Mouse (Mus musculus) megakaryocyte, embryonic 14.5 days (primary cell): ENCODE measurements around the gene Sox5.

Source experiments
- FLI1 ChIP-seq: IDR thresholded peaks from 2 replicates; pipeline ENCODE4 v1.6.1; 2012; ENCODE audit warnings: low read length, inconsistent platforms, mixed read lengths
- GATA1 ChIP-seq: IDR thresholded peaks from 3 replicates; pipeline ENCODE4 v1.6.1; 2012; ENCODE audit warnings: mixed read lengths, low read length, inconsistent platforms, borderline replicate concordance

DNA sequence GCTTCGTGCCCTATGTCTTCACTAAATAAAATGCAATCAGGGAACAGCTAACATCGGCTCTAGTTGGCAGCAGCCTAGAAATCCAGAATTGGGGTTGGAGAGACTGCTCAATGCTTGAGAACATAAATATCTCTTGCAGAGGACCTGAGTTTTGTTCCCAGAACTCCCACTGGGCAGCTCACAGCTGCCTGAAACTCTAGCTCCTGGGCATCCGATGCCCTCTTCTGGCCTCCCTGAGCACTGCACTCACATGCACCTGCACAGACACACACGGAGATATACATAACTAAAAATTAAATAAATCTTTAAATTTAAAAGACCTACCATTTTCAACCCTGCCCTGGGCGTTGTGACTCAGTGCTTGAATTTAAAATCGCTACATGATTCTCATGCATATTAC lies 115.2 kb downstream of the Sox5 start:
- TF ChIP-seq GATA1, result no peak
- TF ChIP-seq FLI1, result no peak
